Mouse (Mus musculus) heart, embryonic 15.5 days (tissue): ENCODE data around the gene Mcfd2. TPM values are rescaled to one million over a fixed set of nuclear protein-coding genes. Genes with fewer than 3 reads are reported as not detected.

ENCODE experiments used
- ATAC-seq: fragments of 200-750 bp; cut with Nextera tagmentation; replicated peaks from 2 replicates; pipeline ENCODE4 v1.8.0; 2017; ENCODE audit warnings: low read depth, moderate TSS enrichment; ENCODE audit not compliant: insufficient number of reproducible peaks, insufficient read depth, low FRiP score
- H3K27ac ChIP-seq: fragments of 300-500 bp; sonication (generic); 2 replicates; pipeline ENCODE4 v1.5.1; 2015; ENCODE audit warnings: mild to moderate bottlenecking, inconsistent platforms
- H3K27me3 ChIP-seq: fragments of 300-500 bp; sonication (generic); 2 replicates; pipeline ENCODE4 v1.6.1; 2015; ENCODE audit warnings: inconsistent platforms
- H3K36me3 ChIP-seq: fragments of 300-500 bp; sonication (generic); 2 replicates; pipeline ENCODE4 v1.6.1; 2015; ENCODE audit warnings: mild to moderate bottlenecking, inconsistent platforms
- H3K4me1 ChIP-seq: fragments of 300-500 bp; sonication (generic); replicated peaks from 2 replicates; pipeline ENCODE4 v1.6.1; 2015; ENCODE audit warnings: inconsistent platforms
- H3K4me2 ChIP-seq: fragments of 300-500 bp; sonication (generic); 2 replicates; pipeline ENCODE4 v1.6.1; 2015; ENCODE audit warnings: inconsistent platforms, mild to moderate bottlenecking, moderate library complexity
- H3K4me3 ChIP-seq: fragments of 300-500 bp; sonication (generic); 2 replicates; pipeline ENCODE4 v1.5.1; 2015; ENCODE audit warnings: mild to moderate bottlenecking, inconsistent platforms
- H3K9ac ChIP-seq: fragments of 300-500 bp; sonication (generic); 2 replicates; pipeline ENCODE4 v1.6.1; 2015; ENCODE audit warnings: mild to moderate bottlenecking, inconsistent platforms
- H3K9me3 ChIP-seq: fragments of 300-500 bp; sonication (generic); replicated peaks from 2 replicates; pipeline ENCODE4 v1.6.1; 2016; ENCODE audit warnings: inconsistent platforms
- WGBS: fragments of 180-500 bp; shearing (Covaris S2); methylation state at CpG from one replicate; pipeline ENCODE4 v1.1.7; 2015; ENCODE audit warnings: mixed read lengths; 5-methylcytosine and 5-hydroxymethylcytosine counted together
- polyA plus RNA-seq: library from polyadenylated mRNA; unstranded; fragments of >200 nt; fragmentation: Nextera tagmentation; extraction: Ambion mirVana; gene quantifications from 2 replicates; pipeline ENCODE4 v1.2.1, GENCODE M21; 2015

The Mcfd2 gene
- polyA plus RNA-seq: 77.6 and 88.6 TPM in 2 replicates

GRCm38 (mm10) chr17:87265792-87266186 lies at the start of gene Mcfd2:
Gene Mcfd2 (minus strand): TSS chr17:87265935.
- H3K9me3 ChIP-seq: no peaks in the 10 kb centered on the region
- 0 out of 2 replicates have a peak, but pooled peaks cover 7% of the 10 kb centered on the region for H3K36me3 ChIP-seq
- WGBS: under 1% methylated on average over 41 of the region's 41 CpGs

GRCm38 (mm10) chr17:87315021-87315531 lies 49.3 kb upstream of the Mcfd2 start:
- peaks cover 24% of the 10 kb centered on the region for H3K4me1 ChIP-seq
- 0 out of 2 replicates have a peak, but pooled peaks cover 8% of the 10 kb centered on the region for H3K27me3 ChIP-seq
- H3K27ac ChIP-seq: no peak overlapping the region
- WGBS: 5% methylated on average over 9 of the region's 9 CpGs
- peak; percentile 37 for ATAC-seq
- H3K4me2 ChIP-seq: peak overlapping the region; percentile 42
- no peaks in the 10 kb centered on the region for H3K9me3 ChIP-seq
- no peak overlapping the region for H3K9ac ChIP-seq
- no peaks in the 10 kb centered on the region for H3K36me3 ChIP-seq
- H3K4me3 ChIP-seq: no peak overlapping the region

More at GRCm38 (mm10) chr17:87265792-87266186, at the start of gene Mcfd2:
- ATAC-seq: peak; percentile 96
- peaks cover 14% of the 10 kb centered on the region for H3K4me1 ChIP-seq
- peak within 1 kb of the TSS; percentile 94 for H3K9ac ChIP-seq
- H3K4me3 ChIP-seq: peak within 1 kb of the TSS; percentile 91
- H3K27ac ChIP-seq: peak within 1 kb of the TSS; percentile 71
- H3K27me3 ChIP-seq: no peaks in the 10 kb centered on the region
- H3K4me2 ChIP-seq: peak within 1 kb of the TSS; percentile 89

GRCm38 (mm10) chr17:87314530-87314946 lies 48.8 kb upstream of the Mcfd2 start:
- ATAC-seq: no peak
- 60% methylated on average over 5 of the region's 5 CpGs for WGBS
- 0 out of 2 replicates have a peak overlapping the region, but pooled peaks have one; percentile 10 for H3K4me2 ChIP-seq
- peaks cover 24% of the 10 kb centered on the region for H3K4me1 ChIP-seq
- H3K36me3 ChIP-seq: no peaks in the 10 kb centered on the region
- no peak overlapping the region for H3K27ac ChIP-seq
- H3K4me3 ChIP-seq: no peak overlapping the region
- no peaks in the 10 kb centered on the region for H3K9me3 ChIP-seq
- H3K27me3 ChIP-seq: 0 out of 2 replicates have a peak, but pooled peaks cover 8% of the 10 kb centered on the region
- no peak overlapping the region for H3K9ac ChIP-seq

GRCm38 (mm10) chr17:87314121-87314520 lies 48.4 kb upstream of the Mcfd2 start:
- no peak overlapping the region for H3K27ac ChIP-seq
- 72% methylated on average over 8 of the region's 8 CpGs for WGBS

GRCm38 (mm10) chr17:87312924-87313870 lies 47.5 kb upstream of the Mcfd2 start:
- Histone ChIP-seq H3K4me2 (no peak overlapping the region; the same call in 1 of the 2 replicates), H3K9ac (no peak overlapping the region), H3K27me3 (0 out of 2 replicates have a peak, but pooled peaks cover 8% of the 10 kb centered on the region), H3K36me3 (no peaks in the 10 kb centered on the region), H3K9me3 (no peaks in the 10 kb centered on the region), H3K4me1 (peaks cover 24% of the 10 kb centered on the region), H3K4me3 (no peak overlapping the region), H3K27ac (no peak overlapping the region)
- 38% methylated on average over 18 of the region's 18 CpGs for WGBS
- ATAC-seq: no peak

More at GRCm38 (mm10) chr17:87314121-87314520, 48.4 kb upstream of the Mcfd2 start:
- Histone ChIP-seq H3K4me1 (peaks cover 24% of the 10 kb centered on the region), H3K27me3 (0 out of 2 replicates have a peak, but pooled peaks cover 8% of the 10 kb centered on the region), H3K4me2 (no peak overlapping the region), H3K9ac (no peak overlapping the region), H3K9me3 (no peaks in the 10 kb centered on the region), H3K4me3 (no peak overlapping the region), H3K36me3 (no peaks in the 10 kb centered on the region)
- no peak for ATAC-seq

- Histone ChIP-seq H3K36me3 (no peaks in the 10 kb centered on the region), H3K27me3 (0 out of 2 replicates have a peak, but pooled peaks cover 8% of the 10 kb centered on the region), H3K4me2 (0 out of 2 replicates have a peak overlapping the region, but pooled peaks have one; percentile 3), H3K27ac (no peak overlapping the region), H3K9ac (no peak overlapping the region), H3K4me3 (no peak overlapping the region), H3K4me1 (peaks cover 24% of the 10 kb centered on the region), H3K9me3 (no peaks in the 10 kb centered on the region)
- ATAC-seq: no peak
- WGBS: 39% methylated on average over 12 of the region's 12 CpGs
Observed at GRCm38 (mm10) chr17:87312351-87312750, 46.6 kb upstream of the Mcfd2 start.

GRCm38 (mm10) chr17:87310497-87310896 lies 44.8 kb upstream of the Mcfd2 start:
- 88% methylated on average over 7 of the region's 7 CpGs for WGBS

GRCm38 (mm10) chr17:87309073-87309788 lies 43.5 kb upstream of the Mcfd2 start:
- no peak for ATAC-seq
- Histone ChIP-seq H3K27me3 (0 out of 2 replicates have a peak, but pooled peaks cover 2% of the 10 kb centered on the region), H3K27ac (no peak overlapping the region), H3K4me3 (no peak overlapping the region), H3K4me1 (peaks cover 15% of the 10 kb centered on the region), H3K9me3 (no peaks in the 10 kb centered on the region), H3K9ac (no peak overlapping the region), H3K36me3 (no peaks in the 10 kb centered on the region), H3K4me2 (no peak overlapping the region)
- 75% methylated on average over 12 of the region's 12 CpGs for WGBS

More at GRCm38 (mm10) chr17:87310497-87310896, 44.8 kb upstream of the Mcfd2 start:
- Histone ChIP-seq H3K36me3 (no peaks in the 10 kb centered on the region), H3K27me3 (0 out of 2 replicates have a peak, but pooled peaks cover 2% of the 10 kb centered on the region), H3K27ac (no peak overlapping the region), H3K4me1 (peaks cover 23% of the 10 kb centered on the region), H3K4me3 (no peak overlapping the region), H3K9me3 (no peaks in the 10 kb centered on the region), H3K4me2 (no peak overlapping the region), H3K9ac (no peak overlapping the region)
- ATAC-seq: no peak

- H3K27ac ChIP-seq: no peak overlapping the region
- peaks cover 4% of the 10 kb centered on the region; the same call in 1 of the 2 replicates for H3K4me1 ChIP-seq
- no peak for ATAC-seq
- H3K9me3 ChIP-seq: no peaks in the 10 kb centered on the region
- H3K36me3 ChIP-seq: no peaks in the 10 kb centered on the region
- H3K4me2 ChIP-seq: no peak overlapping the region
- H3K4me3 ChIP-seq: no peak overlapping the region
- 74% methylated on average over 8 of the region's 8 CpGs for WGBS
- H3K9ac ChIP-seq: no peak overlapping the region
- H3K27me3 ChIP-seq: 0 out of 2 replicates have a peak, but pooled peaks cover 2% of the 10 kb centered on the region
Observed at GRCm38 (mm10) chr17:87306746-87307145, 41.0 kb upstream of the Mcfd2 start.

GRCm38 (mm10) chr17:87305065-87305464 lies 39.3 kb upstream of the Mcfd2 start:
- 82% methylated on average over 8 of the region's 8 CpGs for WGBS
- H3K9ac ChIP-seq: no peak overlapping the region
- H3K9me3 ChIP-seq: no peaks in the 10 kb centered on the region
- no peak overlapping the region for H3K4me3 ChIP-seq
- H3K27me3 ChIP-seq: no peaks in the 10 kb centered on the region
- peaks cover 4% of the 10 kb centered on the region; the same call in 1 of the 2 replicates for H3K4me1 ChIP-seq
- H3K27ac ChIP-seq: no peak overlapping the region
- no peaks in the 10 kb centered on the region for H3K36me3 ChIP-seq
- no peak overlapping the region for H3K4me2 ChIP-seq
- ATAC-seq: no peak
